Comparison of ENCODE assay signal across 8 mouse cellular contexts in genomic region chr19:10395174-10395573, GRCm38 (mm10). TPM values are rescaled to one million over a fixed set of nuclear protein-coding genes. Genes with fewer than 3 reads are reported as not detected.
DNase-seq lines count a peak whose midpoint lies in the region; ATAC-seq and TF ChIP-seq lines count a peak whose summit lies in the region.

No protein-coding gene starts in this region.

- peaks cover 27% of the 10 kb centered on the region for H3K27me3 ChIP-seq in hindbrain, embryonic 10.5 days (ENCODE audit: insufficient read depth, poor library complexity, severe bottlenecking)
- H3K27me3 ChIP-seq in neural tube, embryonic 11.5 days (ENCODE audit: control insufficient read depth, insufficient read depth, low read length), result peaks cover 4% of the 10 kb centered on the region

- no peak for DNase-seq in layer of hippocampus, adult 2 months (ENCODE audit: low spot score in 2 of 2)
- DNase-seq in layer of hippocampus, adult 9-10 months (ENCODE audit: low spot score), result no peak
- peak; percentile 43 for DNase-seq in cerebellum, adult 8-10 months
- DNase-seq in hindbrain, embryonic 10.5 days (ENCODE audit: low spot score), result peak; percentile 55
- peak; percentile 55 for DNase-seq in neural tube, embryonic 11.5 days (ENCODE audit: low spot score)
- DNase-seq in urinary bladder, postnatal 4 days (ENCODE audit: low spot score in 2 of 2), result no peak
- no peak for DNase-seq in frontal cortex, postnatal 25 days (ENCODE audit: low spot score in 2 of 2)

- peak; percentile 54 for ATAC-seq in neural tube, embryonic 11.5 days (ENCODE audit: insufficient read depth, low FRiP score, low TSS enrichment)
- no peak for ATAC-seq in frontal cortex, adult (ENCODE audit: low TSS enrichment)

- H3K4me2 ChIP-seq in neural tube, embryonic 11.5 days (ENCODE audit: low read depth), result no peak overlapping the region

- H3K4me1 ChIP-seq in hindbrain, embryonic 10.5 days (replicated peaks), result peaks cover 43% of the 10 kb centered on the region
- H3K4me1 ChIP-seq in neural tube, embryonic 11.5 days (ENCODE audit: control insufficient read depth, insufficient read depth, low read length), result no peaks in the 10 kb centered on the region

- no peak overlapping the region for H3K9ac ChIP-seq in neural tube, embryonic 11.5 days (ENCODE audit: low read length)

- no peaks in the 10 kb centered on the region for H3K36me3 ChIP-seq in hindbrain, embryonic 10.5 days
- no peaks in the 10 kb centered on the region for H3K36me3 ChIP-seq in neural tube, embryonic 11.5 days (ENCODE audit: control insufficient read depth, insufficient read depth, low read length)

- peak overlapping the region; percentile 94 for H3K27ac ChIP-seq in layer of hippocampus, adult 2 months
- H3K27ac ChIP-seq in hindbrain, embryonic 10.5 days, result peak overlapping the region; percentile 25; the same call in 1 of the 2 replicates
- no peak overlapping the region for H3K27ac ChIP-seq in neural tube, embryonic 11.5 days (ENCODE audit: low read depth, low read length)

- H3K4me3 ChIP-seq in layer of hippocampus, adult 2 months, result peak overlapping the region; percentile 28; the same call in 1 of the 2 replicates
- no peak overlapping the region for H3K4me3 ChIP-seq in hindbrain, embryonic 10.5 days
- H3K4me3 ChIP-seq in neural tube, embryonic 11.5 days (ENCODE audit: low read depth, low read length), result no peak overlapping the region

- WGBS in hindbrain, embryonic 10.5 days, result 25% methylated on average over 8 of the region's 8 CpGs
- WGBS in neural tube, embryonic 11.5 days, result 22% methylated on average over 8 of the region's 8 CpGs

- TF ChIP-seq CTCF in layer of hippocampus, adult 2 months (conservative IDR thresholded peaks at IDR 0.05), result peak; percentile 80

- no peaks in the 10 kb centered on the region for H3K9me3 ChIP-seq in hindbrain, embryonic 10.5 days
- H3K9me3 ChIP-seq in neural tube, embryonic 11.5 days (ENCODE audit: control insufficient read depth, low read length), result no peaks in the 10 kb centered on the region

RNA-seq across cellular contexts. Expression of gene Syt7, which starts 6.3 kb away (rescaled TPM):
- 100 to 1,000 TPM; 315 to 321 TPM for total RNA-seq in layer of hippocampus, adult 2 months (2021)
- 0.98 and 1.5 TPM in 2 replicates for polyA plus RNA-seq in hindbrain, embryonic 10.5 days (2016; fragmentation: Nextera tagmentation; extraction: Ambion mirVana)
- polyA plus RNA-seq in neural tube, embryonic 11.5 days (2014; fragmentation: Nextera tagmentation; extraction: Ambion mirVana), result 3.7 and 4.7 TPM in 2 replicates

Comparison
In these comparisons a context has a peak if more than half of its experiments do, and no peak if none do; other contexts are left out.
1. DNase-seq: peak in cerebellum, adult 8-10 months (single experiment), hindbrain, embryonic 10.5 days (single experiment) and neural tube, embryonic 11.5 days (single experiment); none in layer of hippocampus, adult 2 months (0 of 2), layer of hippocampus, adult 9-10 months (single experiment), urinary bladder, postnatal 4 days (0 of 2) and frontal cortex, postnatal 25 days (0 of 2).